Mouse (Mus musculus): Measurements from ENCODE around the gene Ak5. TPM values are rescaled to one million over a fixed set of nuclear protein-coding genes. Genes with fewer than 3 reads are reported as not detected.

Gene Ak5
- polyA plus RNA-seq, 1 experiment = 63.5 TPM

GRCm38 (mm10) chr3:152568455-152569241 is 99.5 kb downstream of the Ak5 start:
- DNase-seq (ENCODE audit: extremely low spot score in 1 of 2, low spot score in 1 of 2) = no peak

- DNase-seq (ENCODE audit: extremely low spot score in 1 of 2, low spot score in 1 of 2) = no peak
Observed at GRCm38 (mm10) chr3:152564516-152565113, 103.5 kb downstream of the Ak5 start.

GRCm38 (mm10) chr3:152563833-152564232 is 104.3 kb downstream of the Ak5 start:
- DNase-seq (ENCODE audit: extremely low spot score in 1 of 2, low spot score in 1 of 2) = peak in 1 of 2 experiments; percentile 0

- DNase-seq (ENCODE audit: extremely low spot score in 1 of 2, low spot score in 1 of 2) = no peak
Observed at GRCm38 (mm10) chr3:152561708-152562107, 106.5 kb downstream of the Ak5 start.

GRCm38 (mm10) chr3:152559295-152559694 is 108.9 kb downstream of the Ak5 start:
- no peak for DNase-seq (ENCODE audit: extremely low spot score in 1 of 2, low spot score in 1 of 2)

- peak in 1 of 2 experiments; percentile 0 for DNase-seq (ENCODE audit: extremely low spot score in 1 of 2, low spot score in 1 of 2)
Observed at GRCm38 (mm10) chr3:152558106-152558505, 110.1 kb downstream of the Ak5 start.

GRCm38 (mm10) chr3:152557659-152558058 is 110.5 kb downstream of the Ak5 start:
- peak; percentile 0 for DNase-seq (ENCODE audit: extremely low spot score in 1 of 2, low spot score in 1 of 2)

GRCm38 (mm10) chr3:152556919-152557318 is 111.2 kb downstream of the Ak5 start:
- DNase-seq (ENCODE audit: extremely low spot score in 1 of 2, low spot score in 1 of 2) = peak in 1 of 2 experiments; percentile 24

DNA sequence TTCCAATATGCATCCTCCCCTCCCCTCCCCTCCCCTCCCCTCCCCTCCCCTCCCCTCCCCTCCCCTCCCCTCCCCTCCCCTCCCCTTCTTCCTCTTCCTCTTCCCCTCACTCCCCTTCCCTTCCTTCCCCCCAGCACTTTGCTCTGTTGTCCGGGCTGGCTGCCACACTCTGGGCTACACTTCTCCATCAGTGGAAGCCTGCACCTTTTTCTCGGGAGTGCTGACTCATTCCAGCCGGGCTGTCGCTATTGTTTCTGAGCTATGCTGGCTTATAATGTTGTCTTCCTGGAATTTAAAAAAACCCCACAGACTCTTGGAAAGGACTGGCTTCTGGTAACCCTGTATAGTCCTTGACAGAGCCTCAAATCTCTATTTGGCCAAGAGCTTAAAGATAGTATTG is 111.7 kb downstream of the Ak5 start:
- peak in 1 of 2 experiments; percentile 42 for DNase-seq (ENCODE audit: extremely low spot score in 1 of 2, low spot score in 1 of 2)

DNA sequence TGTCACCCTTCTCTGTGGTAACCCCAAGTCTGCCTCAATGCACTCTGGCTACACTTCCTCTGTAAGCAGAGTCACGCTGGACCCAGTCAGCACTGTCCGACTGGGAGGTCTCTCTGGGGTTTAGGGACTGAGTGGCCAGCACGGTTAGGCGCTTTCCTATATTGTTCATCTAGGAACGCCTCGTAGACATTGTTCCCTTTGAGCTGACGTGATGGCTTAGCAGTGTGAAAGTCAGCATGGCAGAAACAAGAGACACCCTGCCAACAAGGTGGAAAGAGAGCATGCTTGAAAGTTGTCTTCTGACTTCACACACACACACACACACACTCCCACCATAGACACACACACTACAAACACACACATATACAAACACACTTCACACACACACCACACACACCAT is 112.9 kb downstream of the Ak5 start:
- DNase-seq (ENCODE audit: extremely low spot score in 1 of 2, low spot score in 1 of 2) = peak in 1 of 2 experiments; percentile 0

GRCm38 (mm10) chr3:152554366-152554765 is 113.8 kb downstream of the Ak5 start:
- peak; percentile 23 to 42 for DNase-seq (ENCODE audit: extremely low spot score in 1 of 2, low spot score in 1 of 2)

DNA sequence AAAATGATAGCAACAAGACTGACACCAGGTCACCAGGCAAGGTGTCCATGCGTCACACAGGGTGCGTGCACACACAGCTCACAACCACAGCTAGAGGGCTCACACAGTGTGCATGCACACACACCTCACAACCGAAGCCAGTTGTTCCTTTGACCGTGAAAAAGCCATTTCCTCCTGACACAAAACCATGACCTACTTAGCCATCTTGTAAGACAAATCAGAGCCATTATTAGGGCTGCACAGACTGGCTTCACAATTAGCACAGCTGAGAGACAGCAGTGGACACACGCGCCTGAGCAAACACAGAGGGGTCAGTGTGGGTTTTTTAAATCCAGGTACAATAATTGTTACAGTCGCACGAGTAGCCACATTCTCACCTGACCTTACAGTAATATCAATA is 115.5 kb downstream of the Ak5 start:
- DNase-seq (ENCODE audit: extremely low spot score in 1 of 2, low spot score in 1 of 2) = peak; percentile 0 to 10

- DNase-seq (ENCODE audit: extremely low spot score in 1 of 2, low spot score in 1 of 2) = no peak
Observed at GRCm38 (mm10) chr3:152550528-152551115, 117.5 kb downstream of the Ak5 start.

GRCm38 (mm10) chr3:152550031-152550430 is 118.1 kb downstream of the Ak5 start:
- no peak for DNase-seq (ENCODE audit: extremely low spot score in 1 of 2, low spot score in 1 of 2)

- no peak for DNase-seq (ENCODE audit: extremely low spot score in 1 of 2, low spot score in 1 of 2)
Observed at GRCm38 (mm10) chr3:152544921-152545320, 123.2 kb downstream of the Ak5 start.

- DNase-seq (ENCODE audit: extremely low spot score in 1 of 2, low spot score in 1 of 2) = peak in 1 of 2 experiments; percentile 29
Observed at GRCm38 (mm10) chr3:152542298-152542697, 125.9 kb downstream of the Ak5 start.

DNA sequence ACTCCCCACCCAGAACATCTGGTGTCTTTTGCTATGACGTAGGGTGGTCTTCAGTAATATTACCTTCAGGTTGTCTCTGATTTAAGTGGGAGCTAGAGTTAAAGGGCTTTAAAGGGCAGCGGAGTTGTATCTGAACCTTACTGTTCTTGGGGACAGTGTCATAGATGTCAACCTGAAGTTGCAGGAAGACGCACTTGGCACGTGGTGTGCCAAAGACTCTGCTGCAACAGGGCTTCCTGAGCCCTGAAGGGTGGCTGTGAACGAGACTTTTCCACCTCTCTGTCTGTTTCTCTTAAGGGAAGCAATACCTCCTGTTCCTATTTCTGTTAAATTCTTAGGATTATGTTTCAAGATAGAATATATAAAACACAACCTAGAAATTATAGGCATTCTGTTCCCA is 137.8 kb downstream of the Ak5 start:
- DNase-seq (ENCODE audit: extremely low spot score in 1 of 2, low spot score in 1 of 2) = no peak

GRCm38 (mm10) chr3:152529058-152529972 is 138.8 kb downstream of the Ak5 start:
- peak in 1 of 2 experiments; percentile 55 for DNase-seq (ENCODE audit: extremely low spot score in 1 of 2, low spot score in 1 of 2)

DNA sequence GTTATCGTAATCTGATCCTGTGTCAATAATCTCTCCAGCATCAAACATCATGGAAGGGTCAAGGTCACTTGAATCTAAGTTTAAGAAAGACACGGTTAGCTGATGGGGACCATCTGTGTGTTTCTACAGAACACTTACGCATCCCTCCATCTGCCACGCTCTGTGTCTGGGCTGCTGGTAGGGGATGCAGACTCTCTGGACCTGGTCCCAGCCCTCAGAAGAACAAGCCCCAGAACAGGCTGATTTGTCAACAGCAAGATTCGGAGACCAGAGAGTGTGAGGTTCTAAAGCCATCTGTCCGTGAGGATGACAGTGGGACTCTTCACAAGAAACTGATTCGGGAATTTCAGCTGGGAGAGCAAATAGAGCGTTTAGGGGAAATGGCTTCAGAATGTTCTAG is 141.4 kb downstream of the Ak5 start:
- DNase-seq (ENCODE audit: extremely low spot score in 1 of 2, low spot score in 1 of 2) = no peak

GRCm38 (mm10) chr3:152523315-152523638 is 144.9 kb downstream of the Ak5 start:
- DNase-seq (ENCODE audit: extremely low spot score in 1 of 2, low spot score in 1 of 2) = no peak

Data from frontal cortex, adult 2 months (tissue).